Mouse (Mus musculus) kidney, embryonic 14.5 days (tissue): ENCODE results near the gene Mcts1. TPM values are rescaled to one million over a fixed set of nuclear protein-coding genes. Genes with fewer than 3 reads are reported as not detected.

Source experiments
- ATAC-seq: fragments of 200-750 bp; cut with Nextera tagmentation; 2 replicates; pipeline ENCODE4 v1.8.0; 2017; ENCODE audit warnings: moderate number of reproducible peaks, mild to moderate bottlenecking, moderate TSS enrichment, moderate library complexity; ENCODE audit not compliant: low FRiP score, low TSS enrichment
- H3K27ac ChIP-seq: fragments of 300-500 bp; sonication (generic); 2 replicates; pipeline ENCODE4 v1.5.1; 2014; ENCODE audit warnings: low read depth, mild to moderate bottlenecking, low read length, moderate library complexity, mixed read lengths
- H3K27me3 ChIP-seq: fragments of 300-500 bp; sonication (generic); 2 replicates; pipeline ENCODE4 v1.6.1; 2014; ENCODE audit warnings: mild to moderate bottlenecking, low read length; ENCODE audit not compliant: control insufficient read depth, insufficient read depth
- H3K36me3 ChIP-seq: fragments of 300-500 bp; sonication (generic); 2 replicates; pipeline ENCODE4 v1.6.1; 2014; ENCODE audit warnings: low read length, mixed read lengths; ENCODE audit not compliant: control insufficient read depth, insufficient read depth
- H3K4me1 ChIP-seq: fragments of 300-500 bp; sonication (generic); 2 replicates; pipeline ENCODE4 v1.6.1; 2014; ENCODE audit warnings: low read length, mixed read lengths; ENCODE audit not compliant: control insufficient read depth, insufficient read depth
- H3K4me2 ChIP-seq: fragments of 300-500 bp; sonication (generic); replicated peaks from 2 replicates; pipeline ENCODE4 v1.6.1; 2014; ENCODE audit warnings: low read depth, mild to moderate bottlenecking, low read length
- H3K4me3 ChIP-seq: fragments of 300-500 bp; sonication (generic); 2 replicates; pipeline ENCODE4 v1.5.1; 2014; ENCODE audit warnings: mild to moderate bottlenecking, low read length
- H3K9ac ChIP-seq: fragments of 300-500 bp; sonication (generic); 2 replicates; pipeline ENCODE4 v1.6.1; 2014; ENCODE audit warnings: low read depth, mild to moderate bottlenecking, low read length, moderate library complexity
- H3K9me3 ChIP-seq: fragments of 300-500 bp; sonication (generic); 2 replicates; pipeline ENCODE4 v1.6.1; 2016; ENCODE audit warnings: low read length; ENCODE audit not compliant: control insufficient read depth
- WGBS: fragments of 180-500 bp; shearing (Covaris S2); extraction: QIAGEN DNeasy Blood & Tissue Kit; methylation state at CpG from one replicate; pipeline ENCODE4 v1.1.7; 2014; 5-methylcytosine and 5-hydroxymethylcytosine counted together
- polyA plus RNA-seq: library from polyadenylated mRNA; unstranded; fragments of >200 nt; fragmentation: Nextera tagmentation; extraction: Ambion mirVana; gene quantifications from 2 replicates; pipeline ENCODE4 v1.2.1, GENCODE M21; 2014

Mcts1 gene
- polyA plus RNA-seq, 1 experiment from 2014 or later, result 81.7 TPM

DNA sequence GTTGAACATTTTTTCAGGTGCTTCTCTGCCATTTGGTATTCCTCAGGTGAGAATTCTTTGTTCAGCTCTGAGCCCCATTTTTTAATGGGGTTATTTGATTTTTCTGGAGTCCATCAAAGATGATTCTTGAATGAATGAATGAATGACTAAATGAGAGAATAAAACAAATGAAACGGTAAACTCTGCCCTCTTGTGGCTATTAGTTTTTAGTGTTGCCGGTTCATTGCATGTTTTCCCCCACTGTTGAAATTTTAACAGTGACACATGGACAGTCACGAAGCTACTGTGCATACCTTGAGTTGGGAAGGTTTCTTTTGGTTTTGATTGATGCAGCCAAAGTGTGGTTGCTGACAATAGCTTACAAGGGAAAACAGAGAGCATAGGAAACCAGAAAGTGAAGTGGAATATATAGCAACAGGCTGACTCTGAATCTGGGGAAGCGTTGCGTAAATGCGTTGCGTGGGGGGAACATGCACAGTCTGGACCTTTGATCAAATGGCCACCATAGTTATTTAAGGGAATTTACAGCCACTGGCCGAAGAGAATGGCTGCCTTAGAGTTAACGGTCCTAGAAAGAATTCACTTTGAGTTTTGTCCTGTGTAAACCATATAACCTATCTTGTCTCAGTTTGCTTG, 50.1 kb downstream of the Mcts1 start:
- Histone ChIP-seq H3K4me2 (peak overlapping the region; percentile 24; the same call in 1 of the 2 replicates), H3K4me3 (peak overlapping the region; percentile 4; the same call in 1 of the 2 replicates), H3K4me1 (no peaks in the 10 kb centered on the region), H3K9me3 (no peaks in the 10 kb centered on the region), H3K36me3 (no peaks in the 10 kb centered on the region), H3K27me3 (no peaks in the 10 kb centered on the region), H3K27ac (no peak overlapping the region), H3K9ac (no peak overlapping the region)
- 0 out of 2 replicates have a peak, but pooled peaks have one; percentile 12 for ATAC-seq
- WGBS, result 45% methylated on average over 9 of the region's 9 CpGs

- Histone ChIP-seq H3K4me1 (no peaks in the 10 kb centered on the region), H3K27me3 (no peaks in the 10 kb centered on the region), H3K27ac (no peak overlapping the region), H3K4me3 (no peak overlapping the region), H3K9me3 (no peaks in the 10 kb centered on the region), H3K36me3 (no peaks in the 10 kb centered on the region), H3K9ac (no peak overlapping the region), H3K4me2 (no peak overlapping the region)
- ATAC-seq, result peak; percentile 46; the same call in 1 of the 2 replicates
- WGBS, result 43% methylated on average over 6 of the region's 7 CpGs
These were observed 50.8 kb downstream of the Mcts1 start for GRCm38 (mm10) chrX:38651167-38651566.

- Histone ChIP-seq H3K27me3 (no peaks in the 10 kb centered on the region), H3K27ac (no peak overlapping the region), H3K9ac (no peak overlapping the region), H3K4me1 (no peaks in the 10 kb centered on the region), H3K36me3 (no peaks in the 10 kb centered on the region), H3K9me3 (no peaks in the 10 kb centered on the region), H3K4me3 (no peak overlapping the region), H3K4me2 (no peak overlapping the region)
- WGBS, result 75% methylated on average over 1 of the region's 1 CpGs
- ATAC-seq, result no peak
These were observed 52.8 kb downstream of the Mcts1 start for GRCm38 (mm10) chrX:38653181-38653580.

GRCm38 (mm10) chrX:38654681-38655080, 54.3 kb downstream of the Mcts1 start:
- no peak for ATAC-seq
- no peaks in the 10 kb centered on the region for H3K27me3 ChIP-seq
- WGBS, result 82% methylated on average over 5 of the region's 5 CpGs
- no peak overlapping the region for H3K27ac ChIP-seq
- no peaks in the 10 kb centered on the region for H3K4me1 ChIP-seq
- H3K36me3 ChIP-seq, result no peaks in the 10 kb centered on the region
- no peak overlapping the region for H3K4me2 ChIP-seq
- no peak overlapping the region for H3K9ac ChIP-seq
- no peak overlapping the region for H3K4me3 ChIP-seq
- no peaks in the 10 kb centered on the region for H3K9me3 ChIP-seq

- ATAC-seq, result no peak
- no peaks in the 10 kb centered on the region for H3K27me3 ChIP-seq
- H3K4me2 ChIP-seq, result no peak overlapping the region
- H3K9ac ChIP-seq, result no peak overlapping the region
- no peaks in the 10 kb centered on the region for H3K4me1 ChIP-seq
- no peaks in the 10 kb centered on the region for H3K36me3 ChIP-seq
- H3K27ac ChIP-seq, result no peak overlapping the region
- no peaks in the 10 kb centered on the region for H3K9me3 ChIP-seq
- 54% methylated on average over 4 of the region's 4 CpGs for WGBS
- no peak overlapping the region for H3K4me3 ChIP-seq
These were observed 56.0 kb downstream of the Mcts1 start for GRCm38 (mm10) chrX:38656206-38656883.

Other genes with a start within 250 kb of the Mcts1 start
- 113 and 155 TPM in 2 replicates for gene Lamp2, start 144.1 kb upstream of the Mcts1 start, polyA plus RNA-seq
- gene Cul4b, start 24.4 kb upstream of the Mcts1 start, polyA plus RNA-seq, result 29.9 and 47.2 TPM in 2 replicates
- 29.0 and 38.4 TPM in 2 replicates for gene C1galt1c1, start 34.5 kb downstream of the Mcts1 start, polyA plus RNA-seq
- not detected in 2 replicates for gene 6030498E09Rik, start 172.1 kb downstream of the Mcts1 start, polyA plus RNA-seq